Mouse (Mus musculus): Measurements from ENCODE around the gene Adcy5.
A peak's percentile ranks its signal among the peaks of the same experiment; 100 is the strongest.

Adcy5 gene

DNA sequence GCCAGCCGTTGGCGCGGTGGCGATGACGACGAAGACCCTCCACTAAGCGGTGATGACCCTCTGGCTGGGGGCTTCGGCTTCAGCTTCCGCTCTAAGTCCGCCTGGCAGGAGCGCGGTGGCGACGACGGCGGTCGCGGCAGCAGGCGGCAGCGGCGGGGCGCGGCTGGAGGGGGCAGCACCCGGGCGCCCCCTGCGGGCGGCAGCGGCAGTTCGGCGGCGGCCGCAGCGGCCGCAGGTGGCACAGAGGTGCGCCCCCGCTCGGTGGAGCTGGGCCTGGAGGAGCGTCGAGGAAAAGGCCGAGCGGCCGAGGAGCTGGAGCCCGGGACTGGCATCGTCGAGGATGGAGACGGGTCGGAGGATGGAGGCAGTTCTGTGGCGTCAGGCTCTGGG is 1.6 kb downstream of the Adcy5 start:
- peak; percentile 38 for DNase-seq (ENCODE audit: inconsistent ontology term)

DNA sequence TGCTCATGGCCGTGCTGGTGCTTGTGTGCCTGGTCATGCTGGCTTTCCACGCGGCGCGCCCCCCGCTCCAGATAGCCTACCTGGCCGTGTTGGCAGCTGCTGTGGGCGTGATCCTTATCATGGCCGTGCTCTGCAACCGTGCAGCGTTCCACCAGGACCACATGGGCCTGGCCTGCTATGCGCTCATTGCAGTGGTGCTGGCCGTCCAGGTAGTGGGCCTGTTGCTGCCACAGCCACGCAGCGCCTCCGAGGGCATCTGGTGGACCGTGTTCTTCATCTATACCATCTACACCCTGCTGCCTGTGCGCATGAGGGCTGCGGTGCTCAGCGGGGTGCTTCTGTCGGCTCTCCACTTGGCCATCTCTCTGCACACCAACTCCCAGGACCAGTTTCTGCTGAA is 2.2 kb downstream of the Adcy5 start:
- no peak for DNase-seq (ENCODE audit: inconsistent ontology term)

DNA sequence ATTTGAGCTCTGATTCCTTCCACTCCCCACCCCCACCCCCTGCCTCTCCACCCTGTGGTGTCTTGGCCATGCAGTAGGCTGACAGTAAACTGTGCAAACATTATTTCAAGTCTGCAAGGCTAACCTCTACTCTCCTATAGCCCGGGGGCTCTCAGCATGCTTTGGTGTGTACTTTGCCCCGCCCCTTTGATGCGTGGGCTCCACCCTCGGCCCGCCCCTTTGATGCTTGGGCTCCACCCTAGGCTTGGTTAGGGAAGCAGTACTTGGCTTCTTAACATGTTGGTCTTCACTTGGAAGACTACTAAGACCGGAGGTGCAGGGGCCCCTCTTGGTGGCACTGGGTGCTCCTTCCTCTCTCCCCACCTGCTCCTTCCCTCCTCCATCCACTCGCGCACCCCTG is 4.9 kb downstream of the Adcy5 start:
- DNase-seq (ENCODE audit: inconsistent ontology term): no peak

DNA sequence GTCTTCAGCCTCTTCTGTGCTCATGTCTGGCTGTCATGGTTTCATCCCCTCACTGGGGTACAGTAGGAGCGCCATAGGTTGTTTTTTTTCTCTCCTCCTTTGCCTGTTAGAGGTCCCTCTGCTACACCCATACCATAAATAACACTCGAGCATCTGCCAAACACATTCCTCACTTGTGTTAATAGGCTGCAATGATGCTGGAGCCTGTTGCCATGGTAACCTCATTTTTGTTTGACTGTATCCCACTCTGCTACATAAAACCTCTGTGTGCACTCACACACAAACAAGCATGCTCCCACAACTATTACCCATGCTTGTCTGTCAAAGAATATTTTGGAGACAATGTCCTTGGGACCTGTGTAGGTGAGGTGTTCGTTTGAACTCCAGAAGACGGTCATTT is 5.3 kb downstream of the Adcy5 start:
- no peak for DNase-seq (ENCODE audit: inconsistent ontology term)

DNA sequence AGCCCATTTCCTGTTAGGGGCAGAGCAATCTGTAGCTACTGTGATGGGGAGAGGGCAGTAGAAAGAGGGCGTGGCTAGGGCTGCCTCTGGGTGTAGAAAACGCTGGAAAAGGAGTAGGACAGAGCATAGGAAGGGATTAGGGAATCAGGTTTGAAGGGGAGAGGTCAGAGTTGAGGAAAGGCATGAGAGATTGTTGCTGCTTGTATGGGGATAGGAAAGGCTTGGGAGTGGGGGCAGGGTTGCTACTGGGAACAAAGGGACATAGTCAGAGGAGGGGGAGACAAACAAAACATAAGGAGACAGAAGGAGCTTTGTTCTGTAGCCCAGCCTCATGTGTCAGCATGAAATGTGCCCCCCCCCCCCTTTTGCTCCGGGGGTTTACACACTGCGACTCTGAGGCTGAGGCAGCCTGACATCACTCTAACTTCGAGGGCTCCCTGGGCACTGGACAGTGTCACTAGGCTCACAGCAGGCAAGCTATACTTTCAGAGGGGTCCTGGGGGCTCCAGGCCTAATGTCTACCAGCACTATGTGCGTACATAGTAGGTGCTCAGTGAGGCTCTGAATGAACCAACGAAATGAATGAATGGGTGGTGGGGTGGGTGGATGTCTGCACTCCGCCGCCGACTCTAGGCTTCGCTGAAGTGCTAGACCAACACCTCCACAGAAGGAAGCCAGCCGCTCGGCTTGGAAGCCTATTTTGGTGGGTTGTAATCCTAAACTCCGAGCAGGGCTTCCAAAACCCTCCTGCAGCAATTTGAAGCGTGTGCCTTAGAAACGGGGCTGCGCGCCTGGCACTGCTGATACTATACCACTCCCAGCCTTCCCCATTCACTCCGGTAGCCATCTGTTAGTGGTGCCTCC is 9.9 kb downstream of the Adcy5 start:
- peak; percentile 35 for DNase-seq (ENCODE audit: inconsistent ontology term)

DNA sequence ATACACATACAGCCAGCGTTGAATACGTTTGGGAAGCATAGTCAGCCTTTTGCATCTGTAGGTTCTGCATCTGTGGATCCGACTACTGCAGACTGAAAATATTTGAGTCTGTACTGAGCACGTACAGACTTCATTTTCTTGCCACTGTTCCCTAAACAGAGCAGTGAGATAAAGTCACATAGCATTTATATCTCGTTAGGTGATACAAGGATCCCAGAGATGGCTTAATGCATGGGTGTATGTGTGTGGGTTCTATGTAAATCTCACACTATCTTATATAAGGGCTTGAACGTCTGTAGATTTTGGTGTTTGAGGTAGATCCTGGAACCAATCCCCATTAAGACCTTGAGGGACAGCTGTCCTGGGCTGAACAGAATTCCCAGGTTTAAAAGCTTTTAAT is 10.7 kb downstream of the Adcy5 start:
- no peak for DNase-seq (ENCODE audit: inconsistent ontology term)

DNA sequence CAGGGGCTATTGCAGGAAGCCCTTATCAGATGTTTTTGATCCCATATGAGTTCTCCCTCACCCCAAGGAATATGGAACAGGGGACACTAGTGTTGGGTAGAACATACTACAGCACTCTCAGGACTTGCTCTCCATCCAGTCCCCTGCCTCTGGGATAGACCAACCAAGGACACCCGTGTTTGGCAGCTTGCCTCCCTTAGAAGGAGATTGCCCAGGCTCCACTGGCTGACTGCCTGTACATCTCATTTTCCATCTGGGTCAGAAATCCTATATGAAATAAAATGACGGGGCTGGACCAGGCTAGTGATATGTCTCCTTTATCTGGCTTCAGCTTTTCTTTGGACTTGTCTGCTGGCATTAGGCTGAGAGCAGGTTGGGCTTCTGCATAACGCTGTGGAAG is 11.1 kb downstream of the Adcy5 start:
- DNase-seq (ENCODE audit: inconsistent ontology term): no peak

DNA sequence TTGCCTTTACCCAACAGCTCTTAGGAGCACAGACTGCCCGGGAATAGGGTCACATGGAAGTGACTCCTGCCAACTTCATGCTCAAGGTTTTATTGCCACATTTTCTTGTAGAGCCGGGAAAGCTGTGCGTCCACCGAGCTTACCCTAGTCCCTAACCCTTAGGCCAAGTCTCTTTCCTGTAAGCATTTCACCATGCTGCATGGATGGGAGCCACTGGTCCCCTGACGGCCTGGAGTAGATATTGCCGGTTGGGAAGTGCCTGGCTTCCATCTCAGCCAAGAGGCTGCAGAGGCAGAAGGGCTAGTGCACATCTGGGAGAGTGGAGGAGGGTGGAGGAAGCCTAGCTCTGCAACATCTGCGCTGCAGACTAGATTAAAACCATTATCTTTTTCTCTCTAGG is 14.8 kb downstream of the Adcy5 start:
- DNase-seq (ENCODE audit: inconsistent ontology term): no peak

DNA sequence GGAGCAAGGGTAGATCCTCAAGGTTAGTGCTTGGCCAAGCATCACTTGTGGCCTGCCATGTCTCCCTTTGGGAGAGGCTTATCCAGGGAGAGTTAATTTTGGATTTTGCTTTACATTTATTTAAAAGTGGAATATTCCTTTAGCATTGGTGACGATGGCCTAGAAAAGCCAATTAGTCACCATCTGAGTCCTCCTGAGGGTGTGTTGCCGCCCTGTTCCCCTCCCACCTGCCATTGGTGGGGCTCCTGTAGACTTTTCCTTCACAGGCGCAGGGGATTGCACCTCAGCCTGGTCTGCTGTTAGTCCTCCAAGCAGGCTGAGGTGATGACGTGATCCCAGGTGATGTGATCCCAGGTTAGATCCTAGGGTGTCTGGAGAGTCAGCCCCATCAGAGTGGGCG is 17.5 kb downstream of the Adcy5 start:
- DNase-seq (ENCODE audit: inconsistent ontology term): no peak

DNA sequence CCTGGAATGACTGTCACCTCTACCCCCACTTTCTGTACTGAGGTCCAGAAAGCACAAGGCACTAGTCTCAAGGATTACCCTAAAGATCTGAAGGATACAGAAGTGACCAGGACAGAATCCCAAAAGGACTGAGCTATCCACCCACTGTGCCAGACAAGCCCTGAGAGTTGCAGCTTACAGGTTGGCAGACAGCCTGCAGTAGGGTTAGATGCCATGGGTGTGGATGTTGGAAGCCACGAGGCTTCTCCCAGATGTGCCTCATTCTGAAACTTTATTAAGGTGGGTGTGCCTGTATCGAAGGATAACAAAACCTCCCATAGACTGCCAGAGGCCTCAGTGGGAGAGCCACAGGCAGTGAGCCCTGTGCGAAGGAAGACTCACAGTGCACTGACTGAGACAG is 23.8 kb downstream of the Adcy5 start:
- DNase-seq (ENCODE audit: inconsistent ontology term): no peak

DNA sequence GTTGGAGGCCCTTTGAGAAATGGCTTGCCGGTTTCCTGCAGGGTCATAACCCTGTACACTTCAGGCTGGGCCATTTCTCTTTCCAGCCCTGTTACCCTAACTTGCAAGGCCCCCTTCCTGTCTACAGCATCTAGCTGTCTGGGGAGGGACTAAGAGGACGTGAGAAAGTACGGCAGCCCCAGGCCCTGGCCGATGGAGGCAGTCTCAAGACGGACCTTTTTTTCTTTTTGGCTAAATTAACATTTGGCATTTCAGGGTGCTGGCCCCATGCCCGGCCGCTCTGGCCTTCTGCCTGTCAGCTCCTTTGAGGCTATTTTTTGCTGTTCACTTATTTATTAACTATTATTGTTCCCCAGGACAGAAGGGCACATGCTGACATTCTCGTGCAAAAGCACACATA is 24.4 kb downstream of the Adcy5 start:
- DNase-seq (ENCODE audit: inconsistent ontology term): peak; percentile 77

DNA sequence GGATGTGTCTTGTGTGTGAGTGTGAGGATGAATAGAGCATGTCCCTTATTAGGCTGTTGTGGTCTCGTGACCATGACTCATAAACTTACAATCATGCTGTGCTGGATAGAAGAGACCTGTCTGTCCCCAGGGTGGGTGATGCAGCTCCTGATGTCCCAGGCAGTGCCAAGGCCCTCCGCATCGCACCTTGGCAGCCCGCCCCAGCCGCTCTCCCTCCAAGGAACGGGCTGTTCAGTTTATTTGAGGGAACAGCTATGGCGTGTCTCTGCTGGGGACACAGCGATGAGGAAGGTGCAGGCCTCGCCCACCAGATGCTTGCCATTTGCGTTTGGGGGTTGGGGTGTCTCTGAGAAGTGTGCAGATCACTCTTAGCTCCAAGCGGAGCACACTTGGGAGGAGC is 28.5 kb downstream of the Adcy5 start:
- peak; percentile 29 for DNase-seq (ENCODE audit: inconsistent ontology term)

DNA sequence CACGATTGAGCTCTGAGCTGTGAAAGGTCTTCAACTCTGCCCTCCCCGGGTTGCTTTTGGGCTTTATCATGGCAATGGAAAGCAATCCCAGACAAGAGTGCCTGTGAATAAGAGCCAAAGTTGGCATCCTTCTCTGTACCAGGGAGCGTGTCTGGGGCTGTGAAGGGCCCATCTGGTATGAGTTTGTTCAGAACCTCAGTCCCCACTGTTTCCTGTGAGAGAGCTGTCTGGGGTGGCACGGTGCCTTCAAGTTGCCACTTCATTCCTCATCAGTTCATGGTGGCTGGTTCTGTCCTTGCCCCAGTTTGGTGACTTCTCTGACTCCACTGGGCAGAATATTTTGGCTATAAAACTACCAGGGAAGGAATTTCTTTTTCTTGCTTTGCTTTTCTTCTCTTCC is 33.4 kb downstream of the Adcy5 start:
- peak; percentile 64 for DNase-seq (ENCODE audit: inconsistent ontology term)

DNA sequence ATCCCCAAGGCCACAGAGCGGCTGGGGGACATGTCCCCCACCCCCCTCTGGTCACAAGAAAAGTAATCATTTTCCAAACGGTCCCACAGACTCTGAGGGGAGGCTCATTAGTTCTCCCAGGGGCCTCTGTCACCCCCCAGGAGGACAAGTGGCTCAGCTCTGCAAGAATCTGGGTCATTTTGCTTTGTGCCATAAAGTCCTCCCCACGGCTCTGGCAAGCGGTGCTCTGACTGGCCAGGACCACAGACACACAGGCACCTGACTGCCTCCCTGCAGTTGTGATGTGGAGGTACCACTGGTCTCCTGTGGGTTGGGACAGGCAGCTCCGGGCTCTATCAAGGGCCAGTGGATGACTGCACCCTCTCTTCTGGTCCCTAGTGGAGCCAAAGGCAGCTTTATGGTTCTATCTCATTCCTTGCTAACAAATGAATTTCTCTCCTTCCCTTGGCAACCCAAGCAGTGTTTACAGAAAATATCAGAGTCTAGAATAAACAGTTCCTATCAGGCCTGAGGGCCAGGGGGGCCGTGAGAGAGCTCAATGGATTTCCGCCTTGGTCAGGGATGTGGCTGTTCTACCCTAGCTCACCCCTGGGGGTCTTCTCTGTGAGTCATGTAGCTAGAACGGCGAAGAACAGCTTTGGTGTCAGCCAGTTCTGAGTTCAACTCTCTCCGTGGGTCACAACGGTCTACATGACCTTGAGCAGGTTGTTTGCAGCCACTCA is 34.9 kb downstream of the Adcy5 start:
- DNase-seq (ENCODE audit: inconsistent ontology term): peak; percentile 22

DNA sequence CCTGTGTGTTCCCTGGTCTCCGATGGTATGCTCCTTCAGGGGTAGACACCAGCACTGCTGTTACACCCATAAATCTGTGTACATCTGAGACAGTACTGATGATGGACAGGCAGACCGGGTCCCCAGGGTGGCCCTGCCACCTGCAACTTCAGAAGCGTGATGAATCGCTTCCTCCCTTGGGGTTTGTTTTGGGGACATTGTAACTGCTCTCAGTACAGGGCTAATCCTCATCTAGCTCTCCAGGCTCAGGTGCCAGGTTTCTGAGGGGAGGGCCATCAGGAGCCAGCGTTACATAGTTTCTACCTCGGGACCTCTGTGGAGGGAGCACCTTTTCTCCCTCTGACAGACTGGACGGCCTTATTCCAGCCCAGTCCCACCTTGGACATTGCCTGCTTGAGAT is 36.1 kb downstream of the Adcy5 start:
- no peak for DNase-seq (ENCODE audit: inconsistent ontology term)

DNA sequence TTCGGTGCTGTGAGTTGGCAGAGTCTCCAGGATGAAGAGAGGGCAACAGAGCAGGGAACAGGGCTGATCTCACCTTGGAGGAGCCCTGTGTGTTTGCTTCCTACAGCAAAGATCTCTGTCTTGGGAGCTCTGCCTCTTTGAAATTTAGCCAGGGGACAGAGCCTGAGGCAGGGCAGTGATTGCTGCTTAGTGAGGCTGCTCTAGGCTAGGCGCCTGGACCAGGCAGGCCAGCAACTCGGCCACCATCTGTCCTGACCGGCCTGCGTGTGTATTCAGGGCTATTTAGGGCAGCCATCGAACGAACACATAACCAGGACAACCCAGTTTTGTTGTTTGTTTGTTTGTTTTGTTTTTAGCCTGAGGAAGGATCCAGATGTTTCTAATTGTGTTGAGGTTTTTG is 36.6 kb downstream of the Adcy5 start:
- no peak for DNase-seq (ENCODE audit: inconsistent ontology term)

DNA sequence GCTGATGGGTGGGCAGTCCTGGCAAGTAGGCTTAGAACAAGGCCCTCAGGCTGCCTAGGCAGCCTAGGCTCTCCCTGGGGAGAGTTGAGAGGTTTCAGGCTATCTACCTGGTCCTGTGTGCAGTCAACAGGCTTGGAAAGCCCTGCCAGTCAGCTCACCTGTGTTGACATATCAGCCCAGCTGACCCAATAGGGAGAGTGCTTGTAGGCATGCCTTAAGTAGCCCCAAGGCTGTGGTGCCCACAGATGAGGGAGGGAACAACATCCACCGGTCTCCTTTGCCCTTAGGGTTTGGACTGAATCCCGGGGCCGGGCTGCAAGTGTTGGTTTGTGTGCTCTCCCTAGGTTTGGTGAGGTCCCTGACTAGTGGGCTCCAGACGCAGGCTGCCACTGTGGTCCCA is 37.8 kb downstream of the Adcy5 start:
- DNase-seq (ENCODE audit: inconsistent ontology term): no peak

DNA sequence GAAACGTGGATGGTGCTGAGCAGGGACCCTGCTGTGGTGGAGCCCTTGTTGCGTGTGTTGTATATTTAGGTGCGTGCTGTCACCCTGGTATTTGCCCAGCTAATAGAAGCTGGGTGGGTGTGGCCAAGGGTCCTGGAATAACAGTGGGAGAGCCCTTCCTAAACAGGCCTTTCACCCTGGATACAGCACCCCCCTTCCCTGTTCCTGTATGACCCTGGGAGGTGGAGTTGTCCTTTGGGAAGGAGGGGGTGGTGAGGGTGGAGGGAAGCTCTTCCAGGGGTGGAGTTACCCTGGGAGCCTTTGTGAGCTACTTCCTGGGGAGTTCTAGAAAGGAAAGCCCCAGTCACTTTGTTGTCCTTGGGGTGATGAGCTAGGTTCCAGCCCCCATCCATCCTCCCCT is 38.7 kb downstream of the Adcy5 start:
- DNase-seq (ENCODE audit: inconsistent ontology term): no peak

DNA sequence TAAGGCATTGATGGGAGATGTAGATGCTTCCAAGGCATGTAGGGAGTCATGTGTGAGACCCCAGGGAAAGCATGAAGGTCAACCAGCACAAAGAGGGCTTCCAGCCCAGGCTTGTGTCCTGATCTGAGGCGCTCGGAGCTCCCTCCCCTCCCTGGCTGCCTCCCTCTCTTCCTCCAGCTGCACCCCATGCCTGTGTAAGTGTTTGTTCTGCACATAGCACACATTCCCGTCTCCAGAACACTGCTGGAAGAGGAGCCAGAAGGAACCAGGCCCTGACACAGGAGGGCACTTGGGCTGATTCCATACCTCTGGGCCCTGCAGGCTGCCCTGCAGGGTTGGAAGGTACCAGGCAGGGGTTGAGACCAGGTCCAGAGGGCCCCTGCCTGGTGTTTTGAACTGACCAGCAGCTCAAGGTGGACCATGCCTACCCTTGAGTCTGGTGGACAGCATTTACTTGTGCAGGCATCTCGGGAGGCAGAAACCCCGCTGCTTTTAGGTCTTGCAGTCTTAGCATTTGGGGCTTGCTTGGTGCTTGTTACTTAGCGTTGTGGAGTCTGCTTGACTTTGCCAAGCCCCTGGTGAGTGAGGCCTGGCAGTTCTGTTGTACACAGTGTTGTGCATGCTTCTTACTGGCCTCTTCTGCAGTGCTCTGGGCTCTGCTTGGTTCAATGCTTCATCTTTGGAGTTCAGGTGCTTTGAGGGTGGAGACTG is 45.2 kb downstream of the Adcy5 start:
- DNase-seq (ENCODE audit: inconsistent ontology term): no peak

DNA sequence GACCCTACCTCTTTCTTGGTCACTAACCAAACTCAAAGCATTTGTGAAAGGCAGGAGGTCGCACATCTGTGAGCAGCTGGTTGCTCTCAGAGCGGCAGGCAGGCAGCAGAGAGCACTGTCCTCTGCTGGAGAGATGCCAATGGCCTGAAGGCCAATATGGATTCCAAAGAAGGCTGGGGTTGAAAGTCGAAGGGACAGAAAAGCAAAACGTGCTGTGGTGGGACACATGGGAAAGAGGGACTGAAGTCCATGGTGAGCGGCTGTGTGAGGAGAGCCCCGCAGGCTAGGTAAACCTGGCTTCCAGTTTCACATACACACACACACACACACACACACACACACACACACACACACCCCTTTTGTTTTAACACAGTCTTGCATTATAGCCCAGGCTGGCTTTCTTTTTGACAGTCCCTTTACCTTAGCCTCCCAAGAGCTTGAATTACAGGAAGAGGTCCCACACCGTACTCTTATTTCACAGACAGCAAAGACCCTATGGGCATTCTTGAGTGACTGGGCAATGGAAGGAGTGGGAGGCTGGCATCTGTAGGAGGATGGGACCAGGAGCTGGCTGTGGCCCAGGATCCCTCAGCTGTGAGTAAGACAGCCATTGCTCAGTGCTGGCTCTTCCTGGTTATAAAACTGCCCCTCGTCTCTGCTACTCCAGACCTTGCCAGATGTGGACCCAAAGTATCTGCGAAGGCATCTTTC is 45.9 kb downstream of the Adcy5 start:
- peak; percentile 48 for DNase-seq (ENCODE audit: inconsistent ontology term)

DNA sequence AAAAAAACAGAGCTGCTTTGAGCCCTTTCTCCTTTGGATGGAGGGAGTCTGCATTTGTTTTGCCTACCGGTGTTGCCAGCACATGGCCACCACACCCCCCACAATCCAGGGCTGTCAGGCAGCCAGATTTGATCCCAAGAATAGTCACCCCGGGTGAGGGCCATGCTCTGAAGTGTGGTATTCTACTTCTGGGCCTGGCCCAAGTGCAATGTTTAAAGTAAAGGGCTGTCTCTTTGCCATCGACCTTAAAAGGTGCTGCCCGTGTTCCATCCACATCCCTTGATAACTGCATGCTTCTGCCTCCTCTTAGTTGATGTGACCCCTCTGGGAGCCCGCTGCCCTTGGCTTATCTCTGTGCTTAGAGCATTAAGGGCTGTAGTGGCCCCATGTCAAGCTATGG is 46.6 kb downstream of the Adcy5 start:
- DNase-seq (ENCODE audit: inconsistent ontology term): no peak

DNA sequence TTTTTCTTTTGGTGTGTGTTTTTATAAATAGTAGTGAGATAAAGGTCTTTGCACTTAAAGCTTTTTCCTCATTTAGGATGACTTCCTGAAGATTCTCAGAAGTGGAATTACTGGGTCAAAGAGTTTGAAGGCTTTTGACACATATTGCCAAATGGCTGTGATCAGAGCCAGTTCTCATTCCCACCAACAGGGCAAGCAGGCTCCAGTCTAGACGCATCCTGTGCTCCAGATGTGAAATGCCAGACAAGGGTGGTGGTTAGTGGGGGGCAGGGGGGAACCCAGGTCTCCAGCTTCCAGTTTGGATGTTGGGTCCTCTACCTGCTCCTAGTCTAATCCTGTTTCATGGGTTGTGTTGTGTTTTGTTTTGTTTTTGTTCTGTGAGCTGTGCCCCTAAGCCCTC is 48.8 kb downstream of the Adcy5 start:
- no peak for DNase-seq (ENCODE audit: inconsistent ontology term)

All from Muller cell, postnatal 12 days (primary cell).